Mouse (Mus musculus) kidney, postnatal 14 days (tissue): ENCODE measurements around the gene Shisa9.

ENCODE experiments used
- DNase-seq: peaks from one replicate; pipeline ENCODE4 v3.0.0; 2022; ENCODE audit warnings: mixed read lengths

Shisa9 gene

DNA sequence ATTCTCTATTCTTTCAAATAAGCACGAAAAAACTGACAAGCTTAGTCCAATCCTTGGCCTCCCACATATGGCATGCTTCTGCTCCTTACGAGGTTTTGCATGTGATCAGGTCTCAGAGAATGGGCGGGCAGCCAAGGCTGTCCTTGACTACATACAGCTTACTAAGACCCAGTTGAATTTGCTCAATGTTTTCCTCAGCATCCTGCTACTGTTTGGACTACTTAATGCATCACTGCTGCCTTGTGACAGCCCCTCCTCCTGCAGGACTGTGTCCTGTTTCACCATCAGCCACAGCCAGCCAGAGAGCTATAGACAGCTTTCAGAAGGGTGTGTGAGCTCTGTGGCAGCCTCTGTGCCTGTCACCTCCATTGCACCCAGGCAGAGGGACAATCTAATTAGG, 92.4 kb downstream of the Shisa9 start:
- peak; percentile 10 for DNase-seq

DNA sequence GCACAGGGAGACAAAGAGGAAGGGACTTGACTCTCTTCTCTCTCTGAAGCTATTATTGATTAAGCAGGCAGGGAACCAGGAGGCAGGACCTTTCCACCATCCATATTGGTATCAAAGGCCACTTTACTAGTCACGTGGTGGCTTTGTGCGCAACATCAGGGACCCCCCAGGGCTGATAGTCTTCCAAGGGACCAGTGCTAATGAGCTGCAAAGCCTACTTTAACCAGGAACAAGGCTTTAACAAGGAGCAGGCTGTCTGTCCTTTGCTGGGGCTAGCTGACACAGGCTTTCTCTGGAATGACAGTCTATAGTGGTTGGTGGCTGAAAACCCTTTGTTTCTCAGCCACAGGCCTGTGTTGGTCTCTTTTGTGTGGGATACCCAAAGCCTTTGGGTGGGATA, 92.8 kb downstream of the Shisa9 start:
- DNase-seq: no peak

DNA sequence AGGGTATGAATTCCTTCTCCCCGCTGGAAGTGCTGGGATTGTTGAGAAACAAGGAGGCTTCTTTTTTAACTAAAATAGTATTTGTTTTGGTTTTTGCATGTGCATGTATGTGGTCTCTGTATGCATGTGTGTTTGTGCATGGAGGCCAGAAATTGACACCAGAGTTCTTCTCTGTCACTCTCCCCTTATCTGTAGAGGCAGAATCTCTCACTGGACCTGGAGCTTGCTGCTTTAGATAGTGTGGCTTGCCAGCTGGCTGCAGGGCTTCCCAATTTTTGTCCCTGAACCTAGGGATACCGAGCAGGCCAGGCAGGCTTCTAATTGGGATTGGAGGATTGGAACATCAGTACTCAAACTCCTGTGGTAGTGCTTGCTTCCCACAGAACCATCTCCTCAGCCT, 99.2 kb downstream of the Shisa9 start:
- no peak for DNase-seq

DNA sequence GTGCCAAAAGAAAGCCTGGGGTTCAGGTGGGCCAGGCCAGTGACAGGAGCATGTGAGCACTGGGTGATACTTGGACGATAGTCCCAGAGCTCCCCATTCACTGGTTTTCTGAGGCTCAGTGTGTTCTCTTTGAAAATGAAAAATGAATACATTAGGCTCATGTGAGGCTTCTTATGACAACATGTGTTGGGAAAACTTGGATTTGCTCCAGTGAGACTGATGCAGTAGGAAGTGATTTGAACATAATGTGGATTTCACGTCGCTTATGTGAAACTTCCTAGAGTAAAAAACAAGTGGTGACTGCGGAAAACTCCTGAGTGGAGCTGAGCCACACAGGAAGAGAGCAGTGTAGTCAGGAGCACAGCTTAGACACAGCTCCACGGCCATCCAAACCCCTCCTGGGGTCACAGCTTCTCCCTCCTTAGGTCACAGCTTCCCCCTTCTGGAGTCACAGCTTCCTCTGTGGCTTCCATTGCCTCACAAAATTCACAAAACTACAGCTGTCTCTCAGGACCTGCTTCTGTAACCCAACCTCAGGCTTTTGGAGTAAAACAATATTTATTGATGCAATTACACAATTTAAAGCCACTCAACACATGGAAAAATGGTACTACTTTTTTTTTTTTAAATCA, 106.8 kb downstream of the Shisa9 start:
- no peak for DNase-seq

DNA sequence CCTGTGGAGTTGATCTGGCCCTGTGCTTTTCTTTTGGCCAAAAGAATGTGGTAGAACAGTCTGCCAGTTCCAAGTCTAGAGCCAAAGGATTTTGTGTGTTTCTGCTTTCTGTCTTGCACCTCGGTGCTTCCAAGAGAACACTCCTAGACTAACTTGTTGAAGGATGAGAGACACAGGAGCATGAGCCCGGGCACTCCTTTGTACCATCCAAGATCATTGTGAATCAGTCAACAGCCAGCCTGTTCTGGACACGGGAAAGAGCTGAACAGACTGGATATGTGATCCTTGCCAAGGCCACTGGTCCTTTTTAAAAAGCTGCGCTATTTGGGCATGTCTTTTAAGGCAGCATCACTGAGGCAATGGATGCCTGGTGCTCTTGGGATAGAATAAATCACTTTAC, 109.3 kb downstream of the Shisa9 start:
- DNase-seq: no peak

DNA sequence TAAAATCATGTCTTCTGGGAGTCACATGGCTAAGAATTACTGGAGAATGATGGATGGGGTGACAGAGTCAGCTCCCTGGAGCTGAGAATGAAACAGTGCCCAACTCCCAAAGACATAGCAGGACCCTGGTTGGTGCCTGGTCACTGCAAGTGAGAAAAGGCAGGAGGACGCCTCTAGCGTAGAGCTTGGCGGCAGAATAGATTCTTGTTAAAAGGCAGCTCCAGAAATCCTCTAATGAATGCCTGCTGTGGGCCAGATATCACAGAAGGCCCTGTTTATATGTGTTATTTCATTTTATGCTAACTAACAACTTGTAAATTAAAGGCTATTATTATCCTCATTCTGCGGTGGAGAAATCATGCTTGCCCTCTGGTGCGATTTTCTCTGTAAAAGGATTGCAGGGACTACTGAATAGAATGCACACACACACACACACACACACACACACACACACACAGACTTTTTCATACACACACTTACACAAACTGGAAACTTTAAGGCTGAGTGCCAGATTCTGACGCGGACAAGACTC, 110.9 kb downstream of the Shisa9 start:
- no peak for DNase-seq

DNA sequence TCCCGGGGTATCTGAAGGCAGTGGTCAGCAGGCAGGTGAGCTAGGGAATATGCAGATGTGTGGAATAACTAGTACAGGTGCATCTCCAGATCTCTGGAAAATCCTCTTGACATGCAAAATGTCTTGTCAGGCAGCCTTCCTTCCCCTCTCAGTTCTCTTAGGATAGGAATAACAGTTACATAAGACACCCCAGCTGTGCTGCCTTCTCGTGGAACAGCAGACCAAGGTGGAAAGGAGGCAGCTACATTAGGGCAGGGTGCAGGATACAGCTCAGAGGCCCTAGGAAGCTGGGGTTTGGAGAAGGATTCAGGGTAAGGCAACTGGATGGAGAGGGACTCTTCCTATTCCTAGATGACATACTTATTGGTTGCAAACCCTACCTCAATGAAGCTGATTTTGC, 111.5 kb downstream of the Shisa9 start:
- no peak for DNase-seq

DNA sequence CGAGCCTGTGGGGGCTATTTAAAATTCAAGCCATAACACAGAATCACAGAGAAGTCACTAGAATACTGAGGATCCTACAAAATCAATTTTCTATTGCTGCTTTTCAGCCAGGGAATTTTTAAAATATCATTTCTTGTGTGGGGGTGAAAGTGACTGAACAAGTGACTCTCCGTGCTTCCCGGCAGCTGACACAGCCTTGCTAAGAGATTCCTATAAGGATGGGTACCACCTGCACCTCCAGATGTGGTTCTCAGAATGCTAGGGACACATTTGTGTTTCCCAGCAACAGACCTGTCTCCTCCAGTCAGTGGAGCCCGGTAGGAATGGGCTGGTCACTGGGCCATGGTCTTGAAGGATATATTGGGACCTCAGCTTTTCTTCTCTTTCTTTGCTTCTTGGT, 124.5 kb downstream of the Shisa9 start:
- DNase-seq: no peak

DNA sequence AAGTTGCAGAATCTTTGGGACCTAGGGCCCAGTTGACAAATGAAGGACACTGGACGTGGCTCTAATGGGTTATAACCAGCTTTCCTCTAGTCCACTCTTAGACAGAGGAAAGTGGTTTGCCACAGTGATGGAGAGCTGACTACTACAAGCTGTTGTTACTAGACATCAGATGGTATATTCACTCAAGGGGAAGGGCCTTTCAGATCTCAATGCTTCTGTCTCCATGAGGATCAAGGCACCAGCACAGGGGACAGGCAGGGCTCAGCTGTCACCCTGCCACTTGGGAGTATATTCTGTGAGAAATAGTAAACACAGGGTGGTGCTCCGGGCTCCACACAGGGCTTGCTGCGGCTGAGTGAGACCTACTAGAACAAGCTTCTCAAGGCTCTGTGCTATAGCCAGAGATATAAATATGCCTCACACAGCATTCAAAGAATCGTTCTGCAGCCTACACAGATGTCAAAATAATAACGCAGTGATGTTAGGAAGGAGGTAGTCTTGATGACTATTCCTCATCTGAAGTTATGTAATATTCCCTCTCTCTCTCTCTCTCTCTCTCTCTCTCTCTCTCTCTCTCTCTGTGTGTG, 127.0 kb downstream of the Shisa9 start:
- DNase-seq: no peak

DNA sequence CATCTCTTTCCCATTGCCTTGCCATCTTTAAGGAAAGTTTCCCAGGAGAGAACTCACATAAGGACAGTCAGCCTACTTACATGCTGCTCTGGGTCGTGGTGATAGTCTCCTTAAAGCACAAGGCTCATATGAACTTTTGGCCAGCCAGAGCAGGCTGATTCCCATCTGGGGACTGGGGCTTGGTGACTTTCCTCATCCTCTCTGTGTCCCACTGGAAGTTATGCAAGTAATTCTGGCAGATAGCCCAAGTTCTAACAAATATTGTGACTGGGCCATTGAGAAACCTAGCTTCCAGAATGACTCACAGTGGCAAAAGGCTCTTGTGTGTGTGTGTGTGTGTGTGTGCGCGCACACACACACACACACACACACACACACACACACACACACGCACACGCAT, 130.5 kb downstream of the Shisa9 start:
- peak; percentile 8 for DNase-seq

DNA sequence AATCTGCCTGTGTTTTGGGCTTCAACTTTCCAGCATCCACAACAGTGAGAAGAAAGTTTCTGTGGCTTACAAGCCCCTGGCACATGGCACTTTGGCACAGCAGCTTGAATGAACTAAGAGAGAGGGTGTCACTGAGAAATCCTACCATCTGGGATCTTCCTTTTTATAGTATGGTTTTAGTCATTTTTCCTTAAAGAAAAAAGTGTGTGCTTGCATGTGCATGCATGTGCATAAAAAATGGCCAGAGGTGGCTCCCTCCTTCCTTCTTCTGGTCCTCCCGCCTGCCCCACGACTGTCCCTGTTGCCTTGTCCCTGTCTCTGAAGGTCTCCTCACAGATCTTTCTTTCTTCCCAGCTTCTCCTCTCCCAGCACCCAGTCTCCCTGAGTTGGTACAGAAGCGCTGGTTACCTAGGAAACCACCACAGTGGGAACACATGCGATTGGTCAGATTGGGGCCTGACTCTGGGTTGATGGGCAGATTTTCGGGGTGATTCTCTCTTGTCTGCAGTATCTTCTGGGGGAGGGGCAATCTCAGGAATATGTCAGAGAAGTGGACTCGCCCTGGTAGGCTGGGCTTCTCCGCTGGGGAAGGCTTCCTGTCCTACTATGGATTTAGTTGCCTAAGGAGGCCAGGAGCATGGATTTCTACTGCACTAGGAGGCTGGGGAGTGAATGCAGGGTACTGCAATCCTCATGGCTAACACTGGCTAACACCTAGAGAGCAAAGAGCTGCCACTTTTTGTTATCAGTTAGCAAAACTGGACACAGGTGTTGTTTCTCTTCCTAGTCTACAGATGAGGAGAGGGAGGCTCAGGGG, 131.3 kb downstream of the Shisa9 start:
- DNase-seq: no peak

DNA sequence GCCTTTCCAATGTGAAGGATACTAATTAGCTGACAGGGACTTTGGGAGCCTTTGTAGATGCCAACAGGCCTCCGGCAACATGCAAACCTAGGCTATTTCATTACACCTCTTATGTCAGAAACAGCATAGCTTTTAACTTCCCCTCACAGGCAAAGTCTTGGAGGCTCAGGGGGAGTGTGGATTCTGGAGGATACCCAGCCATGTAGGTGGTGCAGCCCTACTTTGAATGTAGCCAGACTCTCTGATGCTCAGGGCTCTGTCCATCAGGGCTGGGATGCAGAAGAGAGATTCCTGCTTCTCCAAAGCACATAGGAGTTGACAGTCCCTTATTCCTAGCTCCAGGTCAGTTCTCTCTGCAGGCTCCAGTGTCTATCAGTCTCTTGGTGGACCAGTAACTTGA, 133.0 kb downstream of the Shisa9 start:
- DNase-seq: no peak

DNA sequence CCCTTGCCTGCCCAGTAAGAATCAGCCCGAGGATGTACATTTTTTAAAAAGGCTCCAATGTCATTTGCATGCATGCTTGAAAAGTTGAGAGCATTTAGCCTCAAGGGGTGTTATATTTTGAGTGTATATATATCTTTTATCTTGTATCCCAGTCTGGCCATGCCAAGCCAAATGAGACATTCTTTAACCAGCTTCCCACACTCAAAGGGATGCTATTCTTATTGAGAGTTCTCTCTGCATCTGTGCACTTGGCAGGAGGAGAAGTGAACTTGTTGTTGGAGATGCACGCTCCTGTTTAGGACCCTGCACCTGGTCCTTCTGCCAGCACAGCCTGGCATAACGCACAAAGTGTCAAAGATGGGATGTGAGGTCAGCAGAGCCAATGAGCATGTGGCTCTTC, 135.6 kb downstream of the Shisa9 start:
- no peak for DNase-seq

DNA sequence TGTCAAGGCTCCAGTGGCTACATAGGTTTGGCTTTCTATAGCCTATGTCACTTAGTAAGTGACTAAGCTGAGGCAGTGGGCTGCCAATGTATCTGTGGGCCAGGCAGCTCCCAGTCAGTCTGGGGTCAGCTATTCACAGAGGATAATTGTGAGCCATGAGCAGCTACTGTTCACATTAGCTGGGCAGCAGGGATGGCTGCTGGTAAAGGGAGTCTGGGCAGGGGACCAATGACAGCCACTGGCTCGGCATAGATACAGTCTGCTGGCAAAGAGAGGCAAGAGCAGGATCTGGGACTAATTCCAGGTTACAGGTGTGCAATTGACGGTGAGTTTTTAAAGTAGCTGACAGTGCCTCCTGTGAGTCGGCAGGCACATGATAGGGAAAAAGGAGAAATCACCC, 145.9 kb downstream of the Shisa9 start:
- DNase-seq: no peak

DNA sequence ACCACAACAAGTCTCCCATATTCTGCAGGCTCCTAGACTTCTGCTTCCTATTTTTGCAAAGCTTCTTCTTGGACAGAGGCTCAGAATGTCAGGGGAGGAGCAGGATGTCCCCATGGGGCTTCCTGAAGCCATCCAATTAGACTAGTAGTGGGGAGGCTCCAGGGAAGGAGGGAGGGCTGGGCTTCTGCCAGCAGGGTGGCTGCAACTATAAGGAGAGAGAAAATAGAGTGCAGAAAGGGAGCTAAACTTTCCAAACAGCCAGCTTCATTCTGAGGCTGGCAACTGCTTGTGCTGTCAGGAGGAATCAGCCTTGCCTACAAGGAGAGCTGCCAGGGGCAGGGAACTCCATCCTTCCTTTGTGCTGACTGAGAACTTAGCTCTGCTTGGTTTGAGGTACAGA, 162.8 kb downstream of the Shisa9 start:
- peak; percentile 13 for DNase-seq

DNA sequence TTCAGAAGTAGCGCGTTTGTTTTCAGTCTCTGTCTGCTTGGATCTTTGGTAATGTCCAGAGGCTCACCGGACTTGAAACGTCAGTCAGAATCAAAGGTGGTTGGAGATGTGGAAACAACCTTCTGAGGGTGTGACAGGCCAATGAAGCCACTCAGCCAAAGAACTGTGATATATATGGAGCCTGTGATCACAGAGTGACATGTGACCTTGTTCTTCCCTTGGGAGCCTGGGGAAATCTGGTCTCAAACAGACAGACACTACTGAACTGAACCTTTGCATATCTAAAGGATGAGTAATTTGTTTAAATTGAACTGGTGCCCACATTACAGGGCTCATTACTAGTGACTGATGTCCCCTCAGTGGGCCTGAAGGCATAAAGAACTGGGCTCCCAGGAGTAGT, 168.1 kb downstream of the Shisa9 start:
- DNase-seq: no peak

DNA sequence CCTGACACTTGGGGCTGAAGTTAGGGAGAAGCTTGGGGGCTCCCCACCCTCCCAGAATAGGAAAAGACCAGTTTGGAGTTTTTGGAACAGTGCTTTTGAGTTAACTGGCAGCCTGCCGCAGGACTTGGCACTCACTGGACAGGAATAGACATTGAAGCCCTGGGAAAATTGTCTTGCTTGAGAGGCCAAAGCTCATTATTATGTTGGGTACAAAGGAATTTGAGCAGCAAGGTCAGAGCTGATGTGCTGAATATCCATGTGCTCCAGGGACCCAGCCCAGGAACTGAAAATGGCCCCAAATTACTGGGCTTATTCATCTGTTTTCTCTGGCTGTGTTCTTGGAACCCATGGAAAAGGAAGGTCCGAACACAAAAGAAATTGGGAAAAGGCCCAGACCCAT, 170.6 kb downstream of the Shisa9 start:
- DNase-seq: peak; percentile 2

DNA sequence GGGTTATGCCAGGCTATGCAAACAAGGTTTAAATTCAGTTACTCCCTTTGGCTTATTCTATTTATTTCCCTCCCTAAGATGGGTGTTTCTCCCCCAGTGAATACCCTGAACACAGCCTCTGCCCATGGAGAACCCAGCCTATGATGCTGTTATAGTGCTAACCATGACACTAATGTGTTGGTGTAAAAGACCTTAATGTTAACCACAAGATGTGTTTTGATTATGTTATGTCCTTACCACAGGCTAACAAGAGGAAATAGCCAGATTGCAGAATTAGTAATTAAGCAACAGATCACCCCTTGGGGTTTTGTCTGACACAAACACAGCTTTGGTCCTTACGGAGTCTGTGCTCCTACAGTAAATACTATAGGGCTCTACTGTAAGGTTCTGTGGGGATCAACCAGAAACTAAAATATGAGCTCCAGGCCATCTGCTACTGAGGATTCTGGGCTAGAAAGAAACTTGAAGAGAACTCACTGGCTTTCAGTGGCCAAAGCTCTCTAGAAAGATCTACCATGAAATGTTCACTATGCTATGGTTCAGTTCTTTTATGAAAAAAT, 189.6 kb downstream of the Shisa9 start:
- DNase-seq: no peak

DNA sequence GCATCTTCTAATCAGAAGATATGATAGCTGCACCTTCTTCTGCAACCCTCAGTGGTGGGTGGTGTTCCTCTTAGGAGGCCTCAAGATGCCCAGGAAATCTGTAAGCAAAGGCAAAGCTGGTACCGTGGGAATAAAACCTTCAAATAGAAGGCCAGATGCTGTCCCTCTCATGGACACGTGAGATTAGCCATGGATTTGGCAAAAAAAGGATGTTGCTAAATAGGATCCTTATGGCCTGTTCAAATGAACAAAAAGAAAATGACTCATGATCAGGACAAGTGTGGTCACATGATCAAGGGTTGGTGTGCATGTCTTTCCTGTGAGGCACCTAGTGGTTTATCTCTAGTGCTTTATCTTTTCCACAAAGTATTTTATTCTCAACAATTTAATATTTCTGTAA, 194.1 kb downstream of the Shisa9 start:
- no peak for DNase-seq

DNA sequence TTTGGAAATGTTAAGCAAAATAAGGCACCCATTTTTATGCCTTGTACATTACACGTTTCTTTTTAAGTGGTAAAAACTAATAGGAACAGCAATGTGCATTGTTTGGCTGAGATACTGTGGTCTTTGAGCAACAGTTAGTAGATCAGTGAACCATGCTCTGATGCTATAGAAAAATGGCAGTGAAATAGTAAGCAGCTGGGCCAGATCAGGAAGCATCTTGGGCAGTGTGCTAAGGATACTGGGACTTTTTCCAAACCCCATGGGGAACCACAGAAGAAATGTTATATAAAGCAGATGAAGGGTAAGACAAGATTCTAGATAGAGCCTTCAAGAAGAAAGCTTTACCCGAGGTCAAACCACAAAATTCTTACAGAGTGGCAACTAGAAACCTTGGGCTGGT, 205.8 kb downstream of the Shisa9 start:
- DNase-seq: no peak

DNA sequence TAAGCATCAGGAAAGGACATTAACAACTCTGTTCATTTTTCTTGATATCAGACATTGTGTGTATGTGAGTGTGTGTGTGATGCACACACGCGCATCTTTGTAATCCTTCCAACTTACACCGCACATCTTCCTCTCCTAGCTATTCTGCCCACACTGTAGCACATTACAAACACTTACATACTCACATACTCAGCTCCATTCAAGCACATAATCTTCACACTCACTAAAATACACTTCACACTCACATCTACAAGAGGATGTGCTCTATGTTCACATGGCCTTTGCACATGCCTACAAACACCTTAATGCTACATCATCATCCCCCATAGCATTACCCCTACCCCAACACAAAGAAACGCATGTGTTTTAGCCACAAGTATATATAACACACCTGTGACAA, 212.9 kb downstream of the Shisa9 start:
- DNase-seq: no peak

DNA sequence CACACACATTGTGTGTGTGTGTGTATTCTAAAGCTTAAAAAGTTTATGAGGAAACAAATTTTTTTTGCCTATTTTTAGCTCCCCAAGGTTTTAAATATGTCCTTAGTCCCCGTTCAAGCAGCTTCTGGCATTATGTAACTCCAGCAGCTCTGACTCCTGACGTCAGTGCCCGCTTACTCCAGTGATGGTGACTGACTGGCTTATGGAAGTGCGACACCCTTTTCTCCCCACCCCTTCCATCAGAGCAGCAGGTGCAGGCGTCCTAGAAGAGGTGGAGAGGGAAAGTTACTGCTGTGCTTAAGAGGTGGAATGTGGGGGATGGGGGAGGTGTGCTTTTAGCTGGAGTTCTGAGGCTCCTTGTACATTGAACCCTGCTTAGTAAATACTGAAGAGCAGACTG, 213.7 kb downstream of the Shisa9 start:
- peak; percentile 12 for DNase-seq

DNA sequence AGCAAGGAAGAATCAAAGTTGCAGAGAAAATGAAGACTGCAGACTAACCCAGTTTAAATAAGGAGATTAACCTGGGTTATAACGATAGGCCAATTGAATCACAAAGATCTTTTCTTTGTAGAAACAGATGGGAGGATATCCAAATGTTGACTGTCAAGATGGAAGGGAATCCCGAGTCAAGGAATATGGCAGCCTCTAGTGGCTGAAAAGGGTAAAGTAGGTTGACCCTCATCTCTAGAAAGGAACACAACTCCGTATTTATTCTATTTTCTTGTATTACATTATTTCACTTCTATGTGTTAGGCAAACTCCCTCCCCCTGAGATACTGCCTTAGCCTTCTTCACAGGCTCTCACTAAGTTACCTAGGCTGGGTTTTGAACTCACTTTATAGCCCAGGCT, 217.3 kb downstream of the Shisa9 start:
- peak; percentile 33 for DNase-seq

DNA sequence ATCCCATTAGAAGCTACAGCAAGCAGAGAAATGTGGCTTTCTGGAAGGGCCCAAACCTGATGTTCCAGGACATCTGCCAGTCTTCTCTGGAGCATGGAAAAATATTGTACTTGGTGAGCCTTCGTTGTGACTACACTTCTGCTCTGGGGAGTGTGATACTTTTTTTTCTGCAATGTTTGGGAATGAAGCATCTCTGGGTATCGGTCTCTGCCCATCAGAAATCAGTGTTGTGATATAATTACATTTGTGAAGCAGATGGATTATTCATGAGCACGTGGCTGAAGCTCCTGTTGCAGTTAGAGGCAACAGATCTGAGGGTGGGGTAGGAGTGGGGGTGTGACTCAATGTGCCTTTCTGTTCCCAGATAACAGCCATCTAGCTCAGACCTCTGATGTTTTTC, 218.2 kb downstream of the Shisa9 start:
- no peak for DNase-seq
